Mouse (Mus musculus): ENCODE data around the gene Pgap2.
A peak's percentile ranks its signal among the peaks of the same experiment; 100 is the strongest.

Gene Pgap2

DNA sequence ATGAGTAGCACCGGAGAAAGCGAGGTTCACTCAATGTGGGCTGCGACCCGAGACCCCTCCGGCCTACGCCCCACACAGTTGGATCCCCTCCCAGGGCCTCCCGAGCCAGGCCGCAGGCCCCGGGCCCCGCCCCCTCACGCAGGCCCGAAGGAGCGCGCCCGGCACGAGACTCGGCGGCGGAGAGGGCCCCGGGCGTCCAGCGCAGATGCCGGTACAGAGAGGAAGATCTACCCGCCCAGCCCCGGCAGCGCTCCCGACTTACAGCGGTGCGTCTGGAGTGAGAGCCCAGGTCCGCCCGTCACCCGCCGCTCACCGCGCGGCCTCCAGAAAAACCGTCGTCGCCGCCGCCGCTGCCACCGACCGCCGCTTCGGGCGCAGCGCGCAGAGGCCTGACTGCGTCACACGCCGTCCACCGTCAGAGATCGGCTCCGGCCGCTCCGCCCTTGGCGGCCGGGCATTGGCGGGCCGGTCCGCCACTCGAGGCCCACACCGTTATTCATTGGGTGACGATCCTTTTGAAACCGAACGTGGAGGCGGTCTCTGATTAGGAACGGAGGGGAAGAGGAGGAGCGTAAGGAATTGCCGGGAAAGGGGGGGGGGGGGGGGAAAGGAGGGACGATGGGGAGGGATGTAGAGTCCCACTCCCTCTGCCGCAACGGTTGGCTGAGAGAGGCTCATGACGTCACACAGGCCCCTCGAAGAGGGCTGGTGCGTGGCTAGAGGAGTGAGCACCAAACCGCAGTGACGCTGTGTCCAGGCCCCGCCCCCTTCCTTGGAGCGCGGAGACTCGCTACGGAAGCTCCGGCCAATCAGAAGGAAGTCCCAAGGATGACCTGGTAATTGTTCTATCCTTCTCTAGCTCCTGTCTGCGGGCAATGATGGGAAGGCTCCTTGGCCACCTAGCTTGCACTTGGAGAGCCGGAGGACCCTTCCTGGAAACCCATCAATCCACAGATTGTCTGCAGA is at the start of gene Pgap2, which contains the start of gene Nup98:
TSS of gene Pgap2 (plus strand) at position 453 of the 966 bp plus-strand sequence.
TSS of gene Nup98 (minus strand) at position 421 of the 966 bp plus-strand sequence.
- peak; percentile 96 for DNase-seq (ENCODE audit: low read depth, low spot score)

DNA sequence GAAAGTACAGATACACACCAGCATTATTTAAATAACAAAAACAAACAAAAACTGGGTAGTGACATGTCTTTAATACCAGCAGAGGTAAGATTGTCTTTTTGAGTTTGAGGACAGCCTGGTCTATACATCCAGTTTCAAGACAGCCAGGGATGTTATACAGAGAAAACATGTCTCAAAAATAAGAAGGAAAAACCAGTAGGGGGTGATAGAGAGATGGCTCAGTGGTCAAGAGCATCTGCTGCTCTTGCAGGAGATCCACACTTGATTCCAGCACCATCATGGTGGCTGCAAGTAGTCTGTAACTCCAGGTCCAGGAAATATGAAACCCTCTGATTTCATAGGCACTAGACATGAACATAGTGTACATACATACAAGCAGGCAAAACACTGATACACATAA is 39.7 kb upstream of the Pgap2 start:
- DNase-seq (ENCODE audit: low read depth, low spot score) = no peak

DNA sequence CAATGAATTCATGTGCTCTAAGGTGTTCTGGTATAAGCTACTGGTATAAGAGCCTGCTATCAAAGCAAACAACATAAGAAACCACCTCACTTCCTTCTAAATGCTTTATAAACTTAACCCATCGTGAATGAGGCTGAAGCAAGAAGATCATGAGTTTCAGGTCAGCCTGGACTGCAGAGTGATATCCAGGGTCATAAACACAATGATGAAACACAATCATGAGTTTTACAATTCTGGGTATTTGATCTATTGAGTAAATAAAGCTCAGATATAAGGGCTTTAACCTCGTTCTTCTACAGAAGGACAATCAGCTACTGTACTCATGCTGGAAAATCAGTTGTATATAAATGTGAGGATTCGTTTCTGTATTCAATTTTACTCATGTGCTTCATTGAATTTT is 26.2 kb upstream of the Pgap2 start:
- no peak for DNase-seq (ENCODE audit: low read depth, low spot score)

DNA sequence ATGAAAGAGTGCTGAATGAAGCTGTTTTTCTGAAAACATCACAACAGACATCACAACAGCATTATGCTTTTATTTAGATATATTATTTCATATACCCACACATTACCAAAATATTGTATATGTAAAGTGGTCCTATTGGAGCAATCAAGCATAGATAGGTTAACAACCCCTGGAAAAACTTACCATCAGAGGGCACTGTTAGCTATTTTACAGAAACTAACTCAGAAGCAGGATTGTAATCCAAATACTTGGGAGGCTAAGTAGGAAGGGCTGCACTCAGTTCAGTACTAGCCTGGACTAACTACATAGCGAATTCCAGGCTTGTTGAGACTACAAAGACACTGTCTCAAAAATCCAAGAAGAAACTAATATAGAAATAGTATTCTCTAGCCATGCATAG is 17.7 kb upstream of the Pgap2 start:
- DNase-seq (ENCODE audit: low read depth, low spot score) = no peak

DNA sequence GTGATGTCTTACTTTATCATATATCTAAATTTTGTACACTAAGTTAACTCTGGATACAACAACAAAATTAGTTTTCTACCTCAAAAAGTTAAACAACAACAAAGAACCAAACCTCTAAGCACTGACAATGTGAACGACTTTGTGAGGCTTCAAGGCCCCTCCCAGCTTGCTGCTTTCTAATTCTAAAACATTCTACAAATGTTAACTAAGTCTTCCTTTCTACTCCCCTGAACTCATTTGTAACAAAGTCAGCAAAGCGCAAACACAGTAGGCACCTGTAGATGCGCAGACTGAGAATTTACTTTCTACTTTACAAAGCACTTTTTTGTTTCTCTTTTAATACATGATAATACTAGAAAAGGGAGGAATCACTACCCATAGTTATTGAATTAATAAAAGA is 9.4 kb upstream of the Pgap2 start:
- DNase-seq (ENCODE audit: low read depth, low spot score) = no peak

DNA sequence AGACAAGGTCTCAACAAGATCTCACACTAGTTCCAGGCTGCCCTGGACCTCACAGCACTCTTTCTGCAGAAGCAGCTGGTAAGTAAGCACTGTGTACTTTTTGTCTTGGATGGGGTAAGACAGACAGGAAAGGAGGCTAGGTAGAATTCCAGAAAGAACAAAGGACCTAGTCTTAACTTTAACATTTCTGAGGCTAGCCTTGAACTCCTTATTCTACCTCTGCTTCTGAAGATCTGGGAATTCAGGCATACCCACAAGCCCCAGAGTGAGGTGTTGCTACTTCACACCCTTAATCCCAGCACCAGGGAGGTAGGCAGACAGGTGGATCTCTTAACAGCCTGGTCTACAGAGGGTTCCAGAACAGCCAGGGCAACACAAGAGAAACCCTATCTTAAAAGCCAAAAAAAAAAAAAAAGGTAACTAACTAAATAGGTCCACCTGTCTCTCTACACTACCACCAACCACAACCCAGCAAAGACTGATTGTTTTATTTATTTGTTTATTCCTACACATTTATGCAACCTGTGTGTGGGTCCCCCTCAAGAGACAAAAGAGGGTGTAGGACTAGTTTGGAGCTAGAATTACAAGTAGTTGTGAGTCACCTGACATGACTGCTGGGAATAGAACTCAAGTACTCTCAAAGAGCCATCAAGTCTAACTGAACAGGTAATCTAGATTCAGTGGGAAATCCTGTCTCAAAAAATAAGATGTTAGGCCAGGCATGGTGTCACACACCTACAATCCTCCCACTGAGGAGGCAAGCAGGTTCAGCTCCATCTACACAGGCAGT is 8.8 kb upstream of the Pgap2 start:
- no peak for DNase-seq (ENCODE audit: low read depth, low spot score)

DNA sequence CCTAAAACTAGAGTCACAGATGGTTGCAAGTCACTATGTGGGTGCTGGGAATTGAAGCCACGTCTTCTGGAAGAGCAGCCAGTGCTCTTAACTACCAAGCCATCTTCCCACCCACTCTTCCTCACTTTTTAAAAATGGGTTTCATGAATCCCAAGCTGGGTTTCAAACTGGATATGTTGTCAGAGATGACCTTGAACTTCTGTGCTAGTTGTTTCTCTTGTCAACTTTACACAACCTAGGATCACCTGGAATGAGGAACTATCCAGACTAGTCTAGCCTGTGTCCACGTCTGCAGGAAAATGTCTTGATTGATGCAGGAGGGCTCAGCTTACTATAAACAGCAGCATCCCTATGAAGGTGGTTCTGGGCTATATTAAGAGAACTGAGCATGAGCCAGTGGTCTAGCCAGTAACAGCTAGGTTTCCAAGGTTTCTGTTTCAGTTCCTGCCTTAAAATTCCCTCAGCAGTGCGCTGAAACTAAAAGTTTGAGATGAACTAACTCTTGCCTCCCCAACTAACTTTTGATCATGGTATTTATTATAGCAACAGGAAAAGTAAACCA is 5.6 kb upstream of the Pgap2 start:
- DNase-seq (ENCODE audit: low read depth, low spot score) = no peak

DNA sequence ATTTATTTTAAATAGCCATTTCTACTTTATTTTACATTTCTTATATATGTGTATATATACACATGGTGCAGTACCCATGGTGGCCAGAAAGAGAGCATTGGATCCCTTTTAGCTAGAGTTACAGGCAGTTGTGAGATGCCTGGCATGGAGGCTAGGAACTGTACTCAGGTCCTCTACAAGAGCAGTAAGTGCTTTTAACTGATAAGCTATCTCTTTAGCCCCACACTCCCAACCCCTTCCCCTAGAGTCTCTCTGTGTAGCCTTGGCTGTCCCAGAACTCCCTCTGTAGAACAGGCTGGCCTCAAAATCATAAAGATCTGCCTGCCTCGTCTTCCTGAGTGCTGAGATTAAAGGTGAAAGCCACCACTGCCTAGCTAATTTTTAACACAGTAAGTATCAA is 4.4 kb upstream of the Pgap2 start:
- no peak for DNase-seq (ENCODE audit: low read depth, low spot score)

DNA sequence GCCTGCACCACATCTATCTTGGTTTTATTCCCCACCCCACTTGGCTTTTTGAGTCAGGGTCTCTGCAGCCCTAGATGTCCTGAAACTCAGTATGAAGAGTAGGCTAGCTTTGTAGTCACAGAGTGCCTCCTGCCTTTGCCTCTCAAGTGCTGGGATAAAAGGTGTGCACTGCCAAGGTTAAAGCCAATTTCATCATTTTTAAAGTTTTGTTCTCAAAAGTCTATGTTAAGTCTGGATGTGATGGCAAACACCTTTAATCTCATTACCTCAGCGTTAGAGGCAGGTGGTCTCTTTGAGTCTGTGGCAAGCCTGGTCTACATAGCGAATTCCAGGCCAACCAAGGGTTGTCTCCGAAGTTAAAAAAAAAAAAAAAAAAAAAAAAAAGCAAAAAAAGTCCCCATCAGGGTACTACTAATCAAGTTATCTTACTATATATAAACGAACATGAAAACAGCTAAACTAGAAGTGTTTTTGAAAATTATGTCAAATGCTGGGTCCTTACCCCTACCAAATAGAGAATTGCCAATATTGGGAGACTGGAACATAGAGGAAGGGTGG is 1.1 kb upstream of the Pgap2 start:
- no peak for DNase-seq (ENCODE audit: low read depth, low spot score)

DNA sequence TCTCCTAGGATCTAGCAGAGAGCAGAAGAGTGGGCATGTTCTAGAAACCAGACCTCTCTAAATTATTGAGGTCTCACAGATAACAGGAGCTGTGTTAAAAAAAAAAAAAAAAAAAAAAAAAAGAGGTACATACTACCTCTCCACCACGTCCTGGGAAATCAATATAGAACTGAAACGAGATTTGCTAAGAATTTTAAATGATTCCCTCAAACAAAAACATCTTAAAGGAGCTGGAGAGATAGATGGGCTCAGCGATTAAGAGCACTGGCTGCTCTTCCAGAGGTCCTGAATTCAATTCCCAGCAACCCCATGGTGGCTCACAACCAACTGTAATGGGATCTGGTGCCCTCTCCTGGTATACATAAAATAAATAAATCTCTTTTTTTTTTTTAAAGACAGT is 1.1 kb downstream of the Pgap2 start:
- DNase-seq (ENCODE audit: low read depth, low spot score) = no peak

DNA sequence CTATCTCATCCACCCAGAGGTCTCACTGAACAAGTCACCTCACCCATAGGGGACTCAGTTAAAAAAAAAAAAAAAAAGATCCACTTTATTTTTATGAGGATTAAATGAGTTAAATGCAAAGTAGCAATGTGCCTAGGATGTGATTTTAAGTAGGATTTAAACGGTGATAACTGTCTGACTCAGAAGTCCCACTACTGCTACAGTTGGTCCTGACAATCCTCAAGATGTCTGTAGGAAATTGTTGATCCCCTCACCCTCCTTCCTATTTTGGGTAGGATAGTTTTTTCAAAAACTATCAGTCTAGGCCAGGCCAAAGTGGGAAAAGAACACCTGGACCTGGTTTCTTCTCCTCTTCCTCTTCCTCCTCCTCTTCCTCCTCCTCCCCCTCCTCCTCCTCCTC is 11.9 kb downstream of the Pgap2 start:
- DNase-seq (ENCODE audit: low read depth, low spot score) = no peak

DNA sequence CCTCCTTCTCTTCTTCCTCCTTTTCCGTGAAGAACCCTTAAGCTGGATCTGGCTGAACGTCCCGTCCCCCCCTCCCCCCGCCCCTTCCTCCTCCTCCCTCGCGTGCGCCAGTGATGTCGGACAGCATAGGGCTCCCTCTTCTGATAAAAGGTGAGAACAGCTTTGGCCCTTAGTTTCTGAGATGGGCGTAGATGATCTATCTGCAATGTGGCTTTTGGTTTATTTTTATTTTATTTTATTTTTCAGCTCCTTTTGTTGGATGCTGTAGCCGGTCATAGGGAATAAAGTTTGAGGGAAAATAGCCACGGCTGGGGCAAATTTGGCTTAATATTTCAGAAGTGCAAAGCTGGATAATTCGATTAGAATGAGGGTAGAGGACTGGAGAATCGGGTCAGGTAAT is 12.3 kb downstream of the Pgap2 start:
- DNase-seq (ENCODE audit: low read depth, low spot score) = no peak

DNA sequence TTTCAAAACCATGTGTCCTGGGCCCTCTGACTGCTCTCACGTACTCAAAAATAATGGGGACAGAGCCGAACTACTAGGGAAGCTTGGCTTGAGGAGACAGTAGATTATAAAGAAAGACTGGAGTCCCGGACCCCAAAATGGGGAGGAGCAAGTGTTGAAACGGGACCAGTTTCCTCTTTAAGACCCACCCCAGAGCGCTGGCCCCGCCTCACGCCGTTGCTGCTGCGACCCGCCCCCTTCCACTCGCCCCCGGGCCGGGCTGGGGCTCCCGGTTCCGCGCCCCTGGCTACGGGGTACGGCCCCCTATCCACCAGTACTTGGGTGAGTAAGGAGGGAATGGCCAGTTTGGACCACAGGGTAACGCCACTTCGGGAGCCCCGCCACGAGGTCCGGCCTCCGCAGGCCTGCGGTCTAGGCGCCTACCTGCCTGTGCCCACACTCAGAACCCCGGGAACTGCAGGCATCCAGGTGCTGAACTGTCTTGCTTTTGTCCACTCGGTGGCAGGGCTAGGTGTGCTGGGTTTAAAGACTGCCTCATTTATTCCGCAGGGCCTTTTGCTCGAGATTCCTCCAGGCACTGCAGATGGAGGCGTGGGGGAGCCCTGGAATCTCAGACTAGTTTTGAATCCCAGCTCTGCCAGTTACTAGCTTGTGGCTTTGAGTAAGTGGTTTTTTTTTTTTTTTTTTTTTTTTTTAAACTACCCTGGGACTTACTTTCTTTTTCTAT is 13.0 kb downstream of the Pgap2 start:
- no peak for DNase-seq (ENCODE audit: low read depth, low spot score)

DNA sequence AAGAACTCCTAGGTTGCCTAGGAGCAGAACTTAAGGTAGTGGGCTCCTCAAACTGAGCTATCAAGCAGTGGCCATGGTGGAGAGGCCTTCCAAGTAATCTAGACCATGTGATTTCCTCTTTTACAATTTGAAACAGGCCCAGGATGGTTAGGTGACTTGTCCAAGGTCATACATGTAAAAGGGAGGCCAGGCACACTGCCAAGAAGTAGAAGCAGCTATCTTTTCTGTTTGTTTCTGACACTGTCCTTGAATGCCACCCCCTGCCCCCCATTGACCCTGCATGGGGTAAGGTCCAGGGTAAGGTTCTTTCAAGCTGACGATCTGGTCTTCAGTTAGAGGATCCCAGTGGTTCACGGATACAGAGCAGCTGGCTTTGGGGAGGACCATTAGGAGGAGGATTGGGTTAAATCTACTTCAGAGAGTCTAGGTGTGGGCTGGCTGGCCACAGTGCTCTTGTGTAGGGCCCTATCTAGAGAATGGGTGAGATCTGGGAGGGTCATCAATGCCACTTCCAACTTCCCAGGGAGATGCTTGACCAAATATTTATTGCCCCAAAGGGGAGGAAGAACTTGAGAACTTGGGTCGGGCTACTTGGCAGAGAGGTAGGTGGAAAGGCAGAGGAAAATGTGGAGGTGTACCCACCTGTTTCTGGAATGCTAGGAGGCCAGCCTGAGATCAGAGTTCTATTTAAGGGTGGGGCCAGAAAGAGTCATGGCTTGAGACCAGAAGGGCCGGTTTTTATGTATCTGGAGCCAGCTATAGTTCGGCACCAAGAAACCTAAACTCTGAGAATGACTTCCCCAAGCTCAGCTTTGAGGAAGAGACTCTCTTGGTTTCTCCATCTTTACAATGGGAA is 14.1 kb downstream of the Pgap2 start:
- no peak for DNase-seq (ENCODE audit: low read depth, low spot score)

DNA sequence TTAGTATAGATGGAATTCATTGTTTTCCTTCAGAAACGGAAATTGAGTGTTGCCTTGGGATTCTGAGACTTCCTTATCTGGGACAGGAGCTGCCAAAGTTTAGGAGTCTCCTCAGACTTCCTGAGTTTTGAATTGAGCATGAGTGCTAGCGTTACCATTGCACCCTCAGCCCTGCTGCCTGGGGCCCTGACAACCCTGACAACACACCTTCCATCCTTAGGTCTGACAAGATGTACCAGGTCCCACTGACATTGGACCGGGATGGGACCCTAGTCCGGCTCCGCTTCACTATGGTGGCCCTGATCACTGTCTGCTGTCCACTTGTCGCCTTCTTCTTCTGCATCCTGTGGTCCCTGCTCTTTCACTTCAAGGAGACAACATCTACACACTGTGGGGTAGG is 16.0 kb downstream of the Pgap2 start:
- DNase-seq (ENCODE audit: low read depth, low spot score) = no peak

DNA sequence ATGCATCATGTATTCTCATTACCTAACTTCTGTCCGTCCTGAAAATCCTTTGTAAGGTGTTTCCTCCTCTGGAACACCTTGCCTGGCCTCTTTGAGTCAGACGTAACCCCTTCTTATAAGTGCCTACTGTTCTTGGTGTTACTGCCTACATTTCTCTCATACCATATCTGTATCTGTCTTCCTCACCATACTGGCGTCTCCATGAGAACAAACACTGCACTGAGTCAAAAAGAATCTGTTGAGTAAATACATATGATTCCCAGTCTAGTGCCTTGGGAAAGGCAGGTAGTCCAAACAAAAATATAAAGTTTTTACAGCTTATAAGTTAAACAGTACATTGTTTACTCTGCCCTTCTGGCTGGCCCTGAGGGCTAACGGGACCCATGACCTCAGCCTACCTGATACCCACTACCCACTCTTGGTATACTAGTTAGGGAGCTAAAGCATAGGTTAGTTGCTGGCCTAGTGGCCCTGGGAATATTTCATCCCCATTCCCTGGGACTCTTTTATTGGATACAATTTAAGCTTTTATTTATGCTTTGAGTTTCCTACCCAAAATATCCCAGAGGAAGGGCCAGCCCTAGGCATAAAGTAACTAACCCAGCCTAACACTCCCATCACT is 18.2 kb downstream of the Pgap2 start:
- no peak for DNase-seq (ENCODE audit: low read depth, low spot score)

DNA sequence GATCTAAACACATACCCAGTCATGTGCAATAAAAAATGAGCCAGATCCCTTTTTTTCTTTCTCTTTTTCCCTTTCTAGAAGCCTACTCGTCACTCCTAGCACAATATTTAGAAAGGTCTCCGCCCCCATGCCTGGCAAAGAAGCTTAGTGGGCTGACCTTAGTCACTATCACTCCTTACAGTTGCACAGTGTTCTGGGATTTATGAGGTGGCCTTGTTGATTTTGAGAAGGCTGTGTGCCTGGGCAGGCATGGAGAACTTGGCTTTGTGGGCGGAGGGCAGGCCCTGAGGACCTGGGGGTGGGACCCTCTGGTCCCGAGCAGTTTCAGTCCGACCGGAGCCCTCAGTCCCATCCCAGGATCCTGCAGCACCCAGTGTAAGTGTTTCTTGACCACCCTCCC is 19.8 kb downstream of the Pgap2 start:
- no peak for DNase-seq (ENCODE audit: low read depth, low spot score)

DNA sequence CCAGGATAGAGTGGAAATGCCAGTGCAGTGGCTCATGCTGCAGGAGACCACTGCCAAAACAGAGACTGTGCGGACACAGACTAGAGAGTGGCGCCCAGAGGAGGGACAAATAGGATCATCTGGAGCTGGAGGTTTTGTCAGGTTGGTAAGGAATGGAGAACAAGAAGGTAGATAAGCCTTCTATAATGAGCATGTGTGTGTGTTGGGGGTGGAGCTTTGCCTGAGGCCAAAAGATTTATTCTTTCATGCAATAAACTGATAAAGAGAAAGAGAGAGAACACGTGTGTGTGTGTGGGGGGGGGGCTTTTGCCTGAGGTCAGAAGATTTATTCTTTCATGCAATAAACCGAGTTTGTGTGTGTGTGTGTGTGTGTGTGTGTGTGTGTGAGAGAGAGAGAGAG is 23.1 kb downstream of the Pgap2 start:
- DNase-seq (ENCODE audit: low read depth, low spot score) = no peak

DNA sequence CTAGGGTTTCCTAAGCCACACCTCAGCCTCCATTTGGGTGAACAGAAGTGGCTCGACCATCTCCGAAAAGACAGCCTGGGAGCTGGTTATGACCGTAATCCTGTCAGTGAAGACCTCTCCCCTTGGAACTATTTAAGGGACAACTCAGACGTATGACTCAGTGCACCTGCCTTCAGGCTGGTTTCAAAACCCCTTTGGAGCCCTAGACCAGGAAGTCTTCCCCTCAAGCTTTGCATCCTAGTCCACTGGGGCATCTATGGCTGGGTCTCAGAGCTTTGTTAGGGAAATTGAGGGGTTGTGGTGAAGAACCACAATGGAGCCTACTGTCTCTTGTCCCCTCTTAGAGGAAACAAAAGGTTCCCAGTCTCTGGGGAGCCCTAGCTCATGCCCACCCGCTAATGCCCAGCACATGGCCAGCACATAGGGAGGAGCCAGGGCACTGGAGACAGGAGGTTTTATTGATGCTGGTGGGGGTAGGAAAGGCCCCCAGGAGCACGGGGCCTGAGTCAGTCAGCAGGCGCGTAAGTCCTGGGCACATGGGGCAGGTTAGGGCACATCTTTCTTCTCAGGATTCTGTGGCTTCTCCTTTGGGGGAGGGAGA is 28.8 kb downstream of the Pgap2 start:
- DNase-seq (ENCODE audit: low read depth, low spot score) = no peak

DNA sequence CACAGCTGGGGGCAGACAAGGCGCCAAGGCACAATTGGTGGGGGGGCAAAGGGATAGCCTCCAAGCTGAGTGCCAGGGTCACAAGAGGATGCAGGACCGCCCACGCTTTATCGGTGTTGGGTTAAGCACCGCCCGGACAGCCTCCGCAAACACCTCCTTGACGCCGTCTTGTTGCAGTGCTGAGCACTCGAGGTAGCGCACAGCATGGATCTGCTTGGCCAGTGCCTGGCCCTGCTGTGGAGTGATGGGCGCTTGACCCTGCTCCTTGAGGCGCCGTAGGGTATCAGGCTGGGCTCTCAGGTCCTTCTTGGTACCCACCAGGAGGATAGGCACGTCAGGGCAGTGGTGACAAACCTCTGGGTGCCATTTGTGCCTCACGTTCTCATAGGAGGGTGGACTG is 29.6 kb downstream of the Pgap2 start:
- no peak for DNase-seq (ENCODE audit: low read depth, low spot score)
